Mouse (Mus musculus) cerebellum, adult 18-20 months (tissue): ENCODE data around the gene Adamts17.

Experiments used
- DNase-seq, 2 experiments: peaks; one replicate each; pipeline ENCODE4 v3.0.0; 2021

The Adamts17 gene

DNA sequence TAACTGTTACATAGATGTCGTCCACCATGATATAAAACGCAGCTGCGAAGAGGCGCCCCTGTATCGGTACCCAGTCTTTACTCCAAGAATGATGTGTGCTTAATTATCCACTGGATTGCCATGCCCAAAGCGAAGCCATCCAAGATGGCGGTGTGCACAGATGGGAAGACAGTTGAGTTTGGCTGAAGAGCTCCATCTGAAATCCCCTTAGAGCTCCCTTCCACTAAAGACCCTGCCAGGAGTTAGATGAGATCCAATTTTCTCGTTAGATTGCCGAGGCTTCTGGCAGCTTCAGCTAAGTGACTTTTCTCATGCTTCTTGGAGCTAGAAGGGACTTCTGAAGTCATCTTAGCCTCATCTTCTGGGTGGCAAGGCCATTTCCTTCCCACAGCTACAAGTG, 136.8 kb downstream of the Adamts17 start:
- no peak for DNase-seq

DNA sequence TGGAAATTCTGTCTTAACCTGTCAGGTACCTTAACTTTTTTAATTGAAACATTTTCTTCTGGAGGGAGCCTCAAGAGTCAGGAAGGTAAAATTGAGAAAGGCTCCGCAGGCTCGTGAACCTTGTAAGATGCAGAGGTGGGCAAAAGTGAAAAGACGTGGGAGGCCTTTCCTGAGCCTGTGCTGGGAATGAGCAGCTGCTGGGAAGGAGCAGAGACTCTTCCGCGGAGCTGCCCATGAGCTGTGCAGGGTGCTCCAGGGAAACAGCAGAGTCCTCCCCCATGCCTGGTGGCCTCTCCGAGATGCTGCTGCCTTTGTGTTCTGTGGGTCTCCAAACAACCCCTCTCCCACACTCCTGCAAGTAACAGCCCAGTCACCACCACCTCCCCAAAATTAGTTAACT, 142.1 kb downstream of the Adamts17 start:
- DNase-seq: no peak

DNA sequence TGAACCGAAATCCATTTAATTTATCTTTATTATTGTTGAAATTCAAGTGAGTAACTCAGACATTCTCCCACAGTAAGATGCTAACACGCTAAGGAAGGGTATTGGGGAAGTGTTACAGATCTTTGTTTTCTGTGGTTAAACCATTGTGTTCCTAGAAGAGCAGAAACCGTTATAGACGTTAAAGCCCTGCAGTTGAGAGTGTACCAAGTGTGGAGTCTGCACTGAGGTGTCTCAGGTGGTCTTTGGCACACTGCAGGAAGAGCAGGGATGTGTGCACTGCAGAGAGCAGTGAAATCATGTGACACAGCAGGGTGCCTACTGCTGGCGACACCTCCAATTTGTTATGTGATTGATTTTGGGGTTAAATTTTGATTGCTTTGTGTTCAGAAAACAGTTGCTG, 142.5 kb downstream of the Adamts17 start:
- no peak for DNase-seq

DNA sequence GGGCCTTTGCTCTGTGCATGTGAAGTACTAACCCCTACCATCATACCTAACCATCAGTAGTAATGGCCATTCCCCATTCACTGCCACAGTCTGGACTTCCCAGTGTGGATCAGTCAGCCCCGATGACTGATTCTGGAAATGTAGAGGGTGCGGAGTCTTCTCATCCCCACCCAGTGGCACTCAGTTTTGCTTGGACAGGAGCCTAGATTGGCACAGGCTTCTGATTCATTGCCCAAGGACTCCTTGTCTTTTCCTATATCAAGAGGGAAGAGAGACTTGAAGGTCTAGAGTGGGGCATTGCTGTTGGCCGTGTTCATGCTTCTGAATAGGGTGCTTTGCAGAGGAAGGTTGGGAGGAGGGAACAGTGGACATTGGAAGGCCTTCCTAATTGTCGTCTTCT, 148.1 kb downstream of the Adamts17 start:
- DNase-seq: no peak

DNA sequence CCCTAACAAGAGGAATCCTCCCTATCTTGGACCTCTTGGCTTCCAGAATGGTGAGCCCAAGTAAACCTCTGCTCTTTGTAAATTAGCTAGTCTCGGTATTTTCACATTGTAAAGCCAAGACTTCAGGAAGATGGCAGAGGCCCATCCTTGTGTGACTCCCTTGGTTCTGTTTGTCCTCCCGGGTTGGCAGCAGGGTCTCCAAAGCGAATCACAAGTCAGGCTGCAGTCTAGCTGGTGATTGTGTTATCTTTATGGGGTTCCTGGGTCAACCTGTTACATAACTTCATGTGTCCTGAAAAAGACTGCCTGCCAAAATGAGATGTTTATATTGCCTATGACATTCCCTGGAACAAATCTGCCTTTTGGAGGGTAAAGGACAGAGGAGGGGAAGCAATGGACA, 148.9 kb downstream of the Adamts17 start:
- DNase-seq: no peak

DNA sequence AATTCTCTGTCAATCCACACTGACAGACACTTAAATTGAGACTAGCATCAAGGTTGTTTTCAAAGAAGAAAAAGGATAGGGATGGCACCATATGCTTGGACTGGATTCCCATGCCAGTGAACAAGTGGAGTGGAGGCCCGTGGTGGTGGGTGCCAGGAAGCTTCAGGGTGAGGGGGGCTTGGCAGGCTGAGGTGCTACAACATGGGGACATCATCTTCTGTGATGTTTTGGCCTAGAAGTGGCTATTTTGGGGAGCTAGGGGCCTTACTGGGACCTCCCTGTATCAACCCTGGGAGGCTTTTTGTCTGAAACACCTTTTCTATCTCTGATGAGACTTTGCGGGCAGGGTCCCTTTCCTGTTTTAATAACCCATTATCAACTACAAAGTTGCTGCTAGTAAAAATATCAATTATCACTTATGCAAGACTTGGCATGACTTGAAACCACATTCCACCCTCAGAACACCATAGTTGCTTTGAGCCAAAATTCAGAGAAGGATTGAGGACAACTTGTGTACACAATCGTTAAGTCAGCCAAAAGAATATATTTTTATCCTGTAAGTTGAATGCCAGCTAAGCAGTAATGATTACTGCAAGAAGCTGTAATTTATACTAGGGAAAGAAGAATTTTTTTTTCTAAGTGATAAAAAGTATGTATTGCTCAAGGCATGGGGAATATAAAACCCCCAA, 150.0 kb downstream of the Adamts17 start:
- no peak for DNase-seq

DNA sequence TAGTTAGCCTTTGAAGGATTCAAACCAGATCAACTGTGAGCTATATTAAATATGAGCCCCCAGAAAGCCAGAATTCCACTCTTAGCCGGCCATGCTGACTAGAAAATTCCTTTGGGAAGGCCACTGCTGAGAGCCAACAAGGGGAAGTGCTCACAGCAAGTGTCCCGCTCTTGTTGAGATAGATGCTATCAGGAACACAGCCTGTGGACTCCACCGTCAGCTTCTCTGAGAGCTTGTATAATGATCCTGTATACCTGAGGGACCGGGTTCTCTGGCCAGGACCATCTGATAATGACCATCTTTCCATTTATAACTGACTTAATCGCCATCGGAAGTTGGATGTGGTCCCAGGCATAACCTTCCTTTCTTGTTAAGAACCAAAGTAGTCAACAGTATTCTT, 159.3 kb downstream of the Adamts17 start:
- no peak for DNase-seq

DNA sequence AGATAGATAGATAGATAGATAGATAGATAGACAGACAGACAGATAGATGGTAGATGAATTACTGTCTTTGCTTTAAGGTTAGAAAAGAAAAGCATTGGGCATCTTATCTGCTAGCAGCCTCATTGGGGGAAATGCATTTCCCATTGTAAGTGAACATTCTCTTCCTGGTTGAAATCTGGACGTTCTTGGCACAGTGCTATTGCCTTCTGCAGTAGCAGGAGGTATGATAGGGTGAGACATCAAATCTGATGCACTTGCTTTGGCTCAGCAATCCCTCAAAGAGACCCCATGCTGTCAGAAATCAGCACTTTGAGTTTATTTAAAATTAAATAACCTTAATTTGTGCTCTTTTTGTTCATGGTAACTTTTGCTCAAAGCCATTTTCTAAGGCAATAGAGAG, 164.1 kb downstream of the Adamts17 start:
- DNase-seq: no peak

DNA sequence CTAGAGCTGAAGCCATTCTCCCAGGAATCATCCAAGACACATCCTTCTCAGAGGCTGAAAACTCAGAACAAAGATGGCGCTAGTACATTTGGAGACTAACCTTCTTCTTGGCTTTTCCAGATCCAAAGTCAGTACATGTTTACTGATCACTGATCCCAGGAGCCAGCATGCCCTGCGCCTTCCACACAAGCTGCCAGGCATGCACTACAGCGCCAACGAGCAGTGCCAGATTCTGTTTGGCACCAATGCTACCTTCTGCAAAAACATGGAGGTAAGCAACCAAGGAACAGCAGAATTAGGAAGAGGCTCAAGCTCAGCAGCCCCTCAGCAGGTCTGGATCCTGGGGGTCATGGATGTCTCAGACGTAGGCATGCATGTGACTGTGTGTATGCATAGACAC, 164.7 kb downstream of the Adamts17 start:
- DNase-seq: no peak

DNA sequence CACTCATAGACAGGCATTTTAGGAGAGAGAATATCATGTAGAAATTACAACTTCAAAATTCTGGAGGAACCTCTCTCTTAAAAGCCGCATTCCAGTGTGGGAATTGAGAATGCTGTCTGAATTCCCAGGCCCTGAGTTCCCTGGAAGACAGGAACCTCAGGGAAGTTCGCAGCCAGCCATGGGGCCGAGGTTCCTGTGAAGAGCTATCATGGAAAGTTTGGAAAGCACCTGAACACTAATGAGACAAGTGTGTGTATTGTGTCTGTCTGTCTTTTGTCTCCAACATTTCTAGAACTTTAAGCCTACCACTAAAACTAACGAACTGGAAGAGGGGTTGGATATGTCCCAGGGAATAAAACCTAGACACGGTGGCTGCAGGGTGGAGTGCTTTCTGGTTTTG, 170.3 kb downstream of the Adamts17 start:
- DNase-seq: no peak

DNA sequence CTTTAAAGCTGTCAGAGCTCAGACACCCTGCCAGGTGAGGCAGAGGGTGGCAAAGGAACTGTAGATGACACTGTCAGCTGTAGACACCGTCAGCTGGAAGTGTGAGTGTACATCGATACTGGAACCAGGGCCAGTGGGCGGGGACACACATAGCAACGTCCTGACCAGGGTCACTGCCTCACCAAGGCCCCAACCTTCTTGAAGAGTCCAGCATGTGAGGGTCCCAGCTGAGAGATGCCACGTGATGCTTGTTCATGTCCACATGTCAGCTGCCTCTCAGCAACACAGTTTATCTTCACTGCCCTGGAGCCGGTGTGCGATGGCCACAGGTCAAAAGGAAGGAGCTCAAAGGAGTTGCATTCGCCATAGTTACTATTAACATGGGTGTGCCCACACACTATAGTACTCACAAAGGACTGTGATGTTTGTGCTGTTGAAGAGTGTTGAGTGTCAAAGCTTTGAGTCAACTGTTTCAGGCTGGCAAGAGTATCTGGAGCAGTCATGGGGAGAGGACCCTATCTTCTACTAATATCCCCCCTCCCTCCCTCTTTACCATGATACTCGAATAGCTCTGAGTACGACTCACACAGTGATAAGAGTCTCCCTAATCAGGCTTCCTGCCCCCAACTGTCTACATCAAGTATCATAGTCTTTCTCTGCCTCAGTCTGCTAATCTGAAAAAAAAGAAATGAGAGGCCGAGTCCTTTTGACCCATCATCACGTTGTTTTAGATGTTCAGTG, 172.6 kb downstream of the Adamts17 start:
- no peak for DNase-seq

DNA sequence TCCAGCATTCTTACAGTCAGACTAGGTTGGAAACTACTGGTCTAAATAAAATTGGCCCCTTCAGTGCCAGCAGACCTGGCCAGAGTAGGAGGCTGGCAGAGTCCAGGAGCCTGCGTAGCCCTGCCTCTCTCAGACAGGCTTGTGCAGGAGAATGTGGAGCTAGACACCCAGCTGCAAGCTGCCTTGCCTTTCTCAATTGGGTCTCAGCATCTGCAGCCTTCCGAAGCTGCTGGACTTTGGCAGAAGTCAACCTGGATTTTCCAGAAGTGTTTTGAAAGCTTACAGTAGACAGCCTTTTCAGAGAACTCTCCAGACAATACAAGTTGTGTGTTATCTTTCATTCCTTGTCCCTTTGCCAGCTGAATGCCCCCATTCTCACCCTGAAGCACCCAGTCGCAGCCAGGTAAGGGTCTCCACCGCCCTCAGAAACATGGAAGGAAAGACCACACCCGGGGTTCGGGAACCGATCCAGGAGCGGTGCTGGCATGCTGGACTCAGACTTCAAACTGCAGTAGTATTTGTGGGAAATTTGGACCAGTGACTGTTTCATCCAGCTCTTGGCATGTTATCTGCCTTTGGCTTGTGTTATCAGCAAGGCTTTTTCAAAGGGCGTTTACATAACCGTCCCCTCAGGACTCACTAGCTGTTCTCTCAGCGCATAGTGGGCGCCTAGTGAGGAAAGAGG, 173.8 kb downstream of the Adamts17 start:
- DNase-seq: peak; percentile 20 to 32

DNA sequence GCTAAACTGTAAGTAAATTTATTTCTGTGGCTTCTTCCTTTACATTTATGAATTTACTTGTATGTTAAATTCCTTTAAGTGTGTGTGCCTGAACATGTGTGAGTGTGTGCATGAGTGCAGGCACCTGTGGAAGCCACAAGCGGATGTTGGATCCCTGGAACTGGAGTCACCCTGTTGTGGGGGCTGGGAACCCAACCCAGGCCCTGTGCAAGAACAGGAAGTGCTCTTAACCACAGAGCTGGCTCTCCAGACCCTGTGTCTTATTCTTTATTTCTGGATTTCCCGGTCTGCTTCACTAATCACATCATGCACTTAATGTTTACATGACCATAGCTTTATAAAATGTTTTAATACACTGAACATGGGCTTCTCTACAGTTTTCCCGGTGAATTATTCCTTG, 180.4 kb downstream of the Adamts17 start:
- no peak for DNase-seq

DNA sequence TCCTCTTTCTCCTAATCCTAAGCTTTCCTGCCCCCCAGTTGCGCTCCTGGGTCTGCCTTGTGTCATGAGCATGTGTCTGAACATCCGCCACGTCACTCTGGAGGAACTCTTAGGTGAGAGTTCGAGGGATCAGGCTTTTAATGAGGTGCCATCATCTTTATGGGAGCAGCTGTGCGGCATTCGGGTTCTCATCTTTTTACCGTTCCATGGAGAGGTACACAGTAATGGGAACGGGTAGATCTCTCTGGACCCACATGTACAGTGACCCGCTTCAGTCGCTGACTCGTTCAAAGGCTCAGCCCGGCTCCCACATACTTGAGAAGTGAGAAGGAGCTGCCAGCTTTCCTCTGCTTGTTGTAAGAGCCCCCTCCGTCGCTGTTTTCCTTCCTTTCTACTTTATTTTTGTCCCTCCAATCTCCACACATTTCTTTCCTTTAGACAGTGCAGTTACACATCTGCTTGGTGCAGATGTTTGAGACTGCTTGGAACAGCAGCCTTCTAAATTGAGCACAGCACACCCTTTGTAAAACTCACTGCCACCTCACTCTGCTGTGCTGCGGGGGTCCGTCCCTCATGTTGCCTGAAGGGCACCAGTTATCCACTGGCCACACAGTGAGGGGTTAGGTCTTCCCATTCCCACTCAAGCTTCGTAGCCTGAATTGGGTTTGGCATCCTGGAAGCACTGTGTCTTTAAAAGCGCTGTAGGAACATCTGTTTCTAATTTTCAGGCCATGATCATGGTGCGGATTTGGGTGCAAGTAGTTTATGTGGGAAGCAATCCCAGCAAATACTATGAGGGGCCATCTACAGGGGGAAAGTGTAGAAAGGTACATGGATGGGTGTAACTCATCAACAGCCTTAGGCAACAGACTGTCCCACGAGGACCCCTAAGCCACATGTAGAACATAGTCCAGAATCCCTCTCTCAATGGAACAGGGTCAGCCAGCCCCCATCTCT, 186.9 kb downstream of the Adamts17 start:
- DNase-seq: no peak

DNA sequence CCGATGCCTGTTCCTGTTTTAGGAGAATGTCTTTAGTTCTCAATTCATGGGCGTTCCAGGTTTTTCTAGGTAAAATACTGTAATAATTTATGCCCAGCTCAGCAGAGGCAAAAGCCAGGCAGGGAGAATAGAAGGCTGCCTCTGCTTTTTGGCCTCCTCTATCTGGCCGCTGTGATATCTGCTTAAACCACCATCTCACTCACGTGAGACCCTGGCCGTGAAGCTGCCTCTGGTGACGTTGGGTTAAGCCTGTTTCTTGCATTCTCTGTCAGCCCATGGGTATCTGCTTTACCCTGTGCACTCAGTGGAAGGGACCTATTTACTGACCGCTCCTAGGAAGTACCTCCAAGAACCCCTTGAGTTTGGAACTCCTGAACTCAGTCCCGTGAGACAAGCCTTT, 187.7 kb downstream of the Adamts17 start:
- DNase-seq: no peak

DNA sequence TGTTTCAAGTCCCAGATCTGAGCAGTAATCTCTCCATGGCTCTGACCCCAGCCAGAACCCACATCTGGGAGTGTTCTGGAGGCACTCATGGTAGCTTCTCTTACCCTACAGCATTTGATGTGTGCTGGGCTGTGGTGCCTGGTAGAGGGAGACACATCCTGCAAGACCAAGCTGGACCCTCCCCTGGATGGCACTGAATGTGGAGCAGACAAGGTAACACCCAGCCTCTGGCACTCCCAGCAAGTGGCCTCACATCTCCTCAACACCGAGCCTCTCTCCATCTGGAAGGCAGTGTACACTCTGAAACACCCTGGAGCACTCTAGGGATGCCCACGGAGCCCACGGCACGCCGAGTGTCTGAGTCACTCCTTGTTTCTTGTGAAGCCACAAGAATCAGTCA, 188.2 kb downstream of the Adamts17 start:
- DNase-seq: no peak

DNA sequence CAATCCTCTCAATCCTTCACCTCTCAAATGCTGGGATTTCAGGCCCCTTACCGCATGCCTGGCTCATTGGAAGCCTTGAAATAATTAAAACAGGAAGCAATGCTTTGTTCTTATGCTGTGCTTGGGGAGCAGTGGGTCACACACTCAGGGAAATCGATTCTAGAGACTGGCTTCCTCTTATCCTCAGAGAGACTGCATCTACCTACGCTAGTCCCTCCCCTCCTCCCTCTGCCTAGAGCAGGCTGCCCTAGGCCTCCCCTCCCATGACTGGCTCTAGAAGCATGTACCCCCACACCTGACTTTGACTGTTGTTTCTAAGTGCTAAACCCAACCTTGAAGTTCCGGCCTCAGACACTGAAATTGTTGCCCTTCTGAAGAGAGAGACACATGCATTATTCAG, 189.4 kb downstream of the Adamts17 start:
- no peak for DNase-seq

DNA sequence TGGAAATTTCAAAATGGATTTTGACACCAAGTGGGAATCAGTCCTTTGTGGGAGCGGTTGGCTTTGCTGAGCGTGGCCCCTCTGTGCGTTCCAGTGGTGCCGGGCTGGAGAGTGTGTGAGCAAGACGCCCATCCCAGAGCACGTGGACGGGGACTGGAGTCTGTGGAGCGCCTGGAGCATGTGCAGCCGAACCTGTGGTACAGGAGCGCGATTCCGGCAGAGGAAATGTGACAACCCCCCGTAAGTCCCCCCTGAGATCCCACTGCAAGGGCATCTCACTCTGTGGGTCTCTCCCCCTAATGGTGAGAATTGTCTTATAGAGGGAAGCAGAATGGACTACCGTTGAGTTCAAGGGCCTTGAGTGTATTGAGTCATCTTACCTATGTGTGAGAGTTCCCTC, 189.9 kb downstream of the Adamts17 start:
- no peak for DNase-seq

DNA sequence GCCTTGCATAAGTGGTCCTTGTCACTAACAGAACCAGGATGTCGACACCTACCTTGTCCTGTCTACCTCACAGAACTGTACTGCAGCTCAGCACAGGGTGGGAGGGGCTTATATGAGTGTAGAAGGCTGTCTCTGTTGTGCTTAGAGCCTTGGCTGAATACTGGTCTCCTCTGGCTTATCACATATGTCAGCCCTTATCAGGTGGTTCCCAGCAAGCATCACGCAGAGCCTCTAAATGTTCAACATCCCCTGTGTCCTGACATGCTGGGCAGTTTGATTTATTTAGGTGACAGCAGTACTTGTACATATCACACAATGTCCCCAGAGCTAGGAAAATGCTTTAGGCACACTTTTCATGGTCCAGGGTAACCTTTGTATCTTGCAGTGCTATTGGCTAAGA, 191.7 kb downstream of the Adamts17 start:
- DNase-seq: no peak

DNA sequence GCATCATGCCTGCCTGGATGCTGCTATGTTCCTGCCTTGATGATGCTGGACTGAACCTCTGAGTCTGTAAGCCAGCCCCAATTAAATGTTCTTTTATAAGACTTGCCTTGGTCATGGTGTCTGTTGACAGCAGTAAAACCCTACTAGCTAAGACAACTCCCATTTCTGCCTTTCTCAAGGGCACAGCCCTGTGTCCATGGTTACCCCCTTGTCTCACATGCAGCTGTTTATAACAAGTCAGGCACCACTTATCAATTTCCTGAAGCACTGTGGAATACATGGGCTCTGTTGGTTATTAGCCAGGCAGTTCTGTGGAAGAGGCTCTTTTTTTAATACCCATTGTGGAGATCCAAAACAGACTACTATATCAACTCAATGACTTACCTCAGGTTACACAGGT, 193.1 kb downstream of the Adamts17 start:
- DNase-seq: no peak

DNA sequence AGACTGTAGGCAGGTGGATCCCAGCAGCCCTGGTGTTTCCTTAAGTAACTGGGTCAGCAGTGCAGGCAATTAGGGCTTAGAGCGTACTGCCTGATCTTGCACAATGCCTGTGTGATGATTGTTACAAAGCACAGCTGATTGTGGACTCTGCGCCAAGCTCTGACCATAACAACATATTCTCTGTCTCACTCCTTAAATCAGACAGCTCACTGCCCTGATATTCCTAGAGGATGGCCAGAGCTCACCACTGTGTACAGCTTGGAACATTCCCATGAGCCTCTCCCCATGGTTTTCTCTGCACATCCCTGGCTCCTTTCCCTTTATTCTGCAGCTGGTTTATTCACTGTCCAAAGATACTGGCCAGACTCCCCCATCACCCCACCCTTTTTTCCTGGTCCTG, 194.8 kb downstream of the Adamts17 start:
- DNase-seq: peak in 1 of 2 experiments; percentile 1

DNA sequence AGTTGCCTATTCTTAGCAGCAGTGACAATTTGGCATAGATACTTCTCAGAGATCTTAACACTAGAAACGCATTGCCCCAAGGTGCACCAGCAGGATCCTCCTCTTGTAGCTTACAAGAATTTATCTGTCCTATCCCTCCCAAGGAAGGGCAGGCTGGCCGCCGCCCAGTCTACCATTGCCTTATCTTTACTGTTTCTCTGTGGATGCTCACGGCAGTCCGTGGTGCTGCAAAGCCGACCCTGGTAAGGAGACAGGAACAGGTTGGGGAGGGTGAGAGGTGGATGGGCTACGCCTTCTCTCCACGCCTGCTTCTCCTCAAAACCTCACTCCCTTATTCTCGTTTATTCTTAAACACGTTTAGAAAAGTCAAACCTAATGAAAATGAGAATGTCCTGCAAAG, 195.7 kb downstream of the Adamts17 start:
- DNase-seq: no peak

DNA sequence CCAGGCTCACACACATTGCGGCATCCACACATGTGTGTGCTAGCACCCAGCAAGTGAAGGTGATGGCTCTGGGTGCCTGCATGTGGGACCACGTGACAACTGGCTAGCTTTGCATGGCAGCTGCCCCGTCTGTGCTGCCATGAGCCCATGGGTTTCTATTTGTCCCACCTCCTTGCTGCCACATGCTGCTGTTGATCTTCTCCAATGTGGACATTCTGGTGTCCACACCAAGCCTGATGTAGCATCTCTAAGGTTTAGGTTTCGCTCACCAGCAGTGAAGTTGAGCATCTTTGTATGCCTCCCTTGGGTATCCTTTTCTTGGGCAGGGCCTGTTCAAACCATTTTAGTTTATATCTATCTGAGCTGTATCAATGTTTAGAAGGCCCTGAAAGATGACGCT, 196.1 kb downstream of the Adamts17 start:
- DNase-seq: no peak
